Mouse (Mus musculus): ENCODE measurements around the gene Nap1l4. TPM values are rescaled to one million over a fixed set of nuclear protein-coding genes. Genes with fewer than 3 reads are reported as not detected.

Nap1l4 gene
- polyA plus RNA-seq, 1 experiment from 2014 or later = 410 TPM

DNA sequence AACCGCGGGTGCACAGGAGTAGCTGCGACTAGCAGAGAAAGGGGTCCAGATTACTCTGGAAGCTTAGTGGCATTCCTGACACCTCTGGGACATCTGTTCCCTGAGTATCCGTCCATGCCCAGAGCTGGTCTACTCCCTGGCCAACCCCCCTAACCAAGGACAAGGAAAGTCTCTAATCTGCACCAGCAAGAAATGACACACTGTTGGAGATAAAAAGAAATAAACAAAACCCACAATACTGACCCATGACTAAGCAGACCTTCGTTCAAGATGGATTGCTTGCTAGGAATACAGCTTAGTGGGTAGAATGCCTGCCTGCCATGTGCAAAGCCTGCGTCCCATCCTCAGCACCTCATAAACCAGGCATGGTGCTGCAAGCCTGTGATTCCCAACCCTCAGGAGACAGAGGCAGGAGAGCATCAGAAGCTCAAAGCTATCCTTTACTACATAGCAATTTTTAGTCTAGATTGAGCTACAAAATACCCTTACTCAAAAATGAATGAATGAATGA is 55.2 kb downstream of the Nap1l4 start:
- H3K9me3 ChIP-seq (replicated peaks) = no peaks in the 10 kb centered on the region
- 72% methylated on average over 6 of the region's 6 CpGs for WGBS
- H3K4me1 ChIP-seq = peaks cover 8% of the 10 kb centered on the region
- no peak overlapping the region for H3K4me3 ChIP-seq
- H3K27ac ChIP-seq = no peak overlapping the region
- no peaks in the 10 kb centered on the region for H3K36me3 ChIP-seq
- peaks cover 25% of the 10 kb centered on the region for H3K27me3 ChIP-seq (ENCODE audit: low read depth, poor library complexity, severe bottlenecking)
- DNase-seq (ENCODE audit: low spot score) = no peak

DNA sequence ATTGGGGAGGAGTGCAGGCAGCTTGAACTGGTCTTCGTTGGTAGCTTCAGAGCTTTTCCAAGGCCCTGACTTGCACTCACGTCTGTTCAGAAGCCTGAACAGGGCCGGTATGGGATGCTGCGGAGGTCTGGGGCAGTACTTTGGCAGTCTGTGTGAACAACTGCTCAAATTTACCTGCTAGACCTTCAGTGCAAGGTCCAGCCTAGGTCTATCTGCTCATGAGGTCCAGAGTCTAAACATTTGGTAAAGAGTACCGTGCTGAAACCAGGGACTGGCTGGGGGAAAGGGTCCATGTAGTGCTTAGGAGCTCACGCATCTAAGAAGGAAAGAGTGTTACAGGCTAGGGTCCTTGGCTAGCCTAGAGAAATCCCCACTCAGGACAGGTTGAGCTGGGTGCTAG is 59.2 kb downstream of the Nap1l4 start:
- peaks cover 25% of the 10 kb centered on the region for H3K27me3 ChIP-seq (ENCODE audit: low read depth, poor library complexity, severe bottlenecking)
- no peak for DNase-seq (ENCODE audit: low spot score)
- H3K36me3 ChIP-seq = no peaks in the 10 kb centered on the region
- peaks cover 8% of the 10 kb centered on the region for H3K4me1 ChIP-seq
- 78% methylated on average over 6 of the region's 6 CpGs for WGBS
- H3K9me3 ChIP-seq (replicated peaks) = no peaks in the 10 kb centered on the region
- no peak overlapping the region for H3K27ac ChIP-seq
- no peak overlapping the region for H3K4me3 ChIP-seq

DNA sequence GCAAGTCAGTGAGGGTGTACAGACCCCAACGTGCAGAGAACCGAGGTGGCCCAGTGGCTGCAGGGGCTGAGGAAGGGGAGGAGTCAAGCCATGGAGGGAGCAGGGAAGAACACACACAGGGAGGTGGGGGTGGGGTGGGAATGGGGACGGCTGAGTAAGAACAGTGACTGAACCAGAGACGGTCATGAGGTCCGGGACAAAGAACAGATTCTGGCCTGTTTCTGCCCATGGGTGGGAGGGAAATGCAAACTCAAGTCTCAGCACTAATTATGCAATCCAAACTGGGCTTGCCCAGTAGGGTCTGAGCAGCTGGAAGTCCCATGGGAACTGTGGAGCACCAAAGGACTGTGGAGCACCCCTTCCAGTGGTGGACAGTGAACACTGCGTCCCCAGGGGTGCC is 66.4 kb downstream of the Nap1l4 start:
- Histone ChIP-seq H3K4me1 (peaks cover 12% of the 10 kb centered on the region), H3K9me3 (replicated peaks) (no peaks in the 10 kb centered on the region), H3K36me3 (no peaks in the 10 kb centered on the region), H3K4me3 (no peak overlapping the region), H3K27ac (peak overlapping the region; percentile 80), H3K27me3 (ENCODE audit: low read depth, poor library complexity, severe bottlenecking) (peaks cover 32% of the 10 kb centered on the region; the same call in 1 of the 2 replicates)
- WGBS = 8% methylated on average over 6 of the region's 6 CpGs
- DNase-seq (ENCODE audit: low spot score) = no peak

DNA sequence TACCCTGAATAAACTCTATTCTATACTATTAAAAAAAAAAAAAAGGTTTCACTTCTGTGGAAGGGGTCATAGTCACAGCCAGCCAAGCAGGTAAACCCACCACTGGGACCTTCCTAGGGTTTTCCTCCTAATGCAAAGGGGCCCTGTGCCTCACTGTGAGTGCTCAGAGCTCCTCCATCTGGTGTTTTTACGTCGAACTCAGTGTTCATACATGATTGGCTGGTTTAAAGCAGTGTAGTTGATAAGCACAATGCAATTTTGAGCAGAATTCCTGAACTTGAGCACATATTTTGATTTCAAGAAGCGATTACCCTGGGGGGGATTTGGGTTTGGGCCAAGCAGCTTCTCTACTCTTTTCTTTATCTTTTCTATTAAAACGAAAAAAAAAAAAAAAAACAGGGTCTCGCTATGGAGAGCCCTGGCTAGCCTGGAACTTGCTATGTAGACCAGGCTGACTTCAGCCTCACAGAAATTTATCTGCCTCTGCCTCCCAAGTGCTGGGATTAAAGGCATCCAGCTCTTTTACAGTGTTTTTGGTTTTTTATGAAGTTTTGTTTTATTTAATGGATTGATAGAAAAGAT is 67.0 kb downstream of the Nap1l4 start:
- H3K4me3 ChIP-seq = no peak overlapping the region
- H3K36me3 ChIP-seq = no peaks in the 10 kb centered on the region
- no peak for DNase-seq (ENCODE audit: low spot score)
- H3K27me3 ChIP-seq (ENCODE audit: low read depth, poor library complexity, severe bottlenecking) = peaks cover 32% of the 10 kb centered on the region; the same call in 1 of the 2 replicates
- 47% methylated on average over 5 of the region's 5 CpGs for WGBS
- peak overlapping the region; percentile 80; the same call in 1 of the 2 replicates for H3K27ac ChIP-seq
- no peaks in the 10 kb centered on the region for H3K9me3 ChIP-seq (replicated peaks)
- H3K4me1 ChIP-seq = peaks cover 12% of the 10 kb centered on the region

DNA sequence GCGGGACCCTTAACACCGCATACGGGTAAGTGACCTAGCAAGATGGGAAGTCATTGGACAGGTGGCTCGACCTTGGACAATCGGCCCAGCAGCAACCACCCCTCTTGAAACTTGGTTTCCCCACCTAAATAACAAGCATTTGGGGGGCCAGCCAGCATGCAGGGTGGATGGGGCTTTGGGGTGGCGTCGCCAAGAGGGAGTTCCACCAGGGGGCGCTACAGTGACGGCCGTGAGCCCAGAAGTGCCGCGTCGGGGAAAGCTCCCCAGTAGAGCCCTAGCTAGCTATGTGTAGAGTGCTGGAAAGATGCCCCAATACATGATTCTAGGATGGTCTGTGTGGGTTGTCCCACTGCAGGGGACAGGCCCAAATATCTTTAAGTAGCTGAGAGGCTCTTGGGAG is 68.4 kb downstream of the Nap1l4 start:
- 29% methylated on average over 13 of the region's 13 CpGs for WGBS
- Histone ChIP-seq H3K9me3 (replicated peaks) (no peaks in the 10 kb centered on the region), H3K27me3 (ENCODE audit: low read depth, poor library complexity, severe bottlenecking) (peaks cover 32% of the 10 kb centered on the region), H3K36me3 (no peaks in the 10 kb centered on the region), H3K4me3 (no peak overlapping the region), H3K4me1 (peaks cover 12% of the 10 kb centered on the region), H3K27ac (no peak overlapping the region)
- DNase-seq (ENCODE audit: low spot score) = peak; percentile 80

DNA sequence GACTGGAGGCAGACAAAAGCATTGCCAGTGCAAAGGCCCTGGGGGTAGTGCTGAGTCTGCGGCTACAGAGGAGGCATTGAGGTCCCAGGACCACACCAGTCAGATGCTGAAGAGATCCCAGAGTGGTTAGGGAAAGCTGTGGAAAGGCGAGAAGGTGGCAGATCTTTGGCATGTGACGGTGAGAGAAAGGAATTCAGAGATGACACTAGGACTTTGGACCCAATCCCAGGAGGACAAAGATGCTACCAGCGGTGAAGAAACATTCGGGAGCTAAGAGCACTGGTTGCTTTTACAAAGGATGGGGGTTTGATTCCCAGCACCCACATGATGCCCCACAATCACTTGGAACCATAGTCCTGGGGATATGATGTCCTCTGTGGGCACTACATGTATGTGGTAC is 71.1 kb downstream of the Nap1l4 start:
- Histone ChIP-seq H3K4me3 (no peak overlapping the region), H3K36me3 (no peaks in the 10 kb centered on the region), H3K9me3 (replicated peaks) (no peaks in the 10 kb centered on the region), H3K27me3 (ENCODE audit: low read depth, poor library complexity, severe bottlenecking) (peaks cover 23% of the 10 kb centered on the region), H3K27ac (no peak overlapping the region), H3K4me1 (peaks cover 25% of the 10 kb centered on the region)
- 92% methylated on average over 5 of the region's 5 CpGs for WGBS
- no peak for DNase-seq (ENCODE audit: low spot score)

DNA sequence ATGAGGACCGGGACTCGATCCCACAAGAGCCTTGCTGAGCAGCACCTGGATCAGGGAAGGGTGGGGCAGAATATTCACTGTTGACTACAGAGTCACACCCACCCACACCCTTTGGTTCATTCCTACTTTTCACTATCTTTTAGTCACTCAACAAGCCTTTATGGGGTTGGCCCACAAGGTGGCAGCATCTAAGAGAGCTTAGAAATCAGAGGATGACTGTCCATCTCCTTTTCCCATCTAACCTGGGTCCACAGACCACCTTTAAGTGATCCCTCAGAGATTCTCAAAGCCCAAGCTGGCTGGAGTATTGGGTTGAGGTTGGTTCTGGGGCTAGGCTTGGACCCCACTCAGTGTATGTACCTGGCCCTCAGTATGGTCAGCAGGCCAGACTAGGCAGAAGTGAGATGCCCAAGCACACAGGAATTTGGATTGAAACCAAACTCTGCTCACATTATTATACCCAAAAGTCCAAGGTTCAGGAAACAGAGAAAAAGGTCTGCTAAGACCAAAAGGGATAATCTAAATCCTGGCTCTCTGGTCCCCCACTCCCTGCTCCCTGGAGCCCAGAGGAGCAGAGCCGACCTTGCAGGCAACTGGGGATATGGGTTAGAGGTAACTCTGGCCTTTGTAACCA is 72.1 kb downstream of the Nap1l4 start:
- Histone ChIP-seq H3K9me3 (replicated peaks) (no peaks in the 10 kb centered on the region), H3K36me3 (no peaks in the 10 kb centered on the region), H3K27me3 (ENCODE audit: low read depth, poor library complexity, severe bottlenecking) (peaks cover 20% of the 10 kb centered on the region), H3K27ac (no peak overlapping the region), H3K4me1 (peaks cover 17% of the 10 kb centered on the region), H3K4me3 (no peak overlapping the region)
- DNase-seq (ENCODE audit: low spot score) = no peak
- WGBS = 89% methylated on average over 3 of the region's 3 CpGs

DNA sequence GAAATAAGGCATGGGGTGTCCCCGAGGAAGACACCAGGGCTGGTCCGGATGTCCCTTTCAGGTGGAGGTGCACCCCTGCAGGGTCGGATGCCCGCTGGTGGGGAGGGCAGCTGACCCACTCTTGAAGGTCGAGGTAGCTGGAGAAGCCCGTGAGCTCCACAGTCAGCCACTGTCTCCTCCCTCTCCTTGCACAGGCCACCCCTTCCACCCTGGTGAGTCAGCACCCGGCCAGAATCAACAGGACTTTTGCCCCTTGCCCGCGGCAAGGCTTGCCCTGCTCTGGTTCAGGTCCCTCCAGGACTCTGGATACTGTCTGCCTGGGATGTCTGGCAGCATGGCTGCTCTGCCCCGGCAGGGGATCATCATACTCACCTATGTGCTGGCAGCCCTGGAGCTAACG is 73.0 kb downstream of the Nap1l4 start:
- no peak for DNase-seq (ENCODE audit: low spot score)
- no peaks in the 10 kb centered on the region for H3K36me3 ChIP-seq
- H3K27me3 ChIP-seq (ENCODE audit: low read depth, poor library complexity, severe bottlenecking) = peaks cover 16% of the 10 kb centered on the region
- WGBS = 74% methylated on average over 11 of the region's 11 CpGs
- no peaks in the 10 kb centered on the region for H3K9me3 ChIP-seq (replicated peaks)
- no peak overlapping the region for H3K4me3 ChIP-seq
- H3K4me1 ChIP-seq = peaks cover 17% of the 10 kb centered on the region
- no peak overlapping the region for H3K27ac ChIP-seq

DNA sequence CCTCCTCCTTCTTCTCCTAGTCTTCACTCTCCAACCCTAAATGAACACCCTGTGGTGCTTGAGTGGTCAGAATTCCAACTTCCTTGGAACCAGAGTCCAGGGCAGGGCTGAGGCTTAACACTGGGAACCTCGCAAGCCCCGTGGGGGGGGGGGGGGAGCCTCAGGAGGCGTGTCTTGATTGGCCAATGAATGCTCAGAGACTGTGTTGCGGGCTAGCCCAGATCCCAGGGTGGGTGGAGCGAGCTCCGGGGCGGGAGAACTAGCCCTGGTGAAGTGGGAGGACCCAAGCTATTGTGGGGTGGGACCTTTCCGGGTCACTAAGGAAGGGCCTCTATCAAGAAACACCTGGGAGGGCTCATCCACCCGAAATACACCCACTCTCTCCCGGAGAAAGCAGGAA is 74.1 kb downstream of the Nap1l4 start:
- peaks cover 9% of the 10 kb centered on the region for H3K27me3 ChIP-seq (ENCODE audit: low read depth, poor library complexity, severe bottlenecking)
- 32% methylated on average over 10 of the region's 10 CpGs for WGBS
- no peaks in the 10 kb centered on the region for H3K9me3 ChIP-seq (replicated peaks)
- H3K4me1 ChIP-seq = peaks cover 19% of the 10 kb centered on the region
- H3K27ac ChIP-seq = no peak overlapping the region
- H3K4me3 ChIP-seq = no peak overlapping the region
- DNase-seq (ENCODE audit: low spot score) = no peak
- no peaks in the 10 kb centered on the region for H3K36me3 ChIP-seq

DNA sequence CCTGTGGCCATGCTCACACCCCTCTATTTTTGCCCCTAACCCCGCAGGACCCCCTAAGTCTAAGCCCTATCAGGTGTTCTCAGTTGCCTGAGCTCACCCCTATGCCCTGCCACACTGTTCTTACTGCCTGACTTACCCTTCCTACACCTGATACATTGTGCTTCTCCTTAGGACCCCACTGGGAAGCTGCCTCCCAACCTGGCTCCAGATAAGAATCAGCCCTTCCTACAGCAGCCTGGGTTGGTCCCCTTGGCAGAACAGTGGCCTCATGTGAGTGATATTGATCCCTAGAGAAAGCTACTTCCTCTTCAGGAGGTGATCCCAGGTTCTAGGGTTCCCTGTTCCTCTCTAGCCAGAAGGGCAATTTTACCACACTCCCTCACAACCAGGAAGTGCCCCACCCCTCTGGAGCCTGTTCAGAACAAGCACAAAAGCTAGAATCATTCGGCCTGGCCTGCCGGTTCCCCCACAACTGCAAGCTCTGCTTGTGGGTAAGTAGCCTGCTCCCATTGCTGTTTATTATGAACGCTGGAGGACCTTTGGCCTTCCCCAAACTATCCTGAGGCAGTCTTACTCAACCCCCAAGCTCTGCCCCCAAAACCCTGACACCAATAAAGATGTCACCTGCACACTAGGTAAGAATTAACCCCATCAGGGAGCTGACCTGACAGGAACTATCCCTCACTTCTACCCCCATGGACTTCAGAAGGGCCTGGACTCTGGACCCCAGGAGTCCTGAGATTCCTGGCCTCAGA is 75.4 kb downstream of the Nap1l4 start, which contains the start of gene Slc22a18:
Gene Slc22a18, plus strand, starts transcription at position 390 of the 755 bp plus-strand sequence.
- Histone ChIP-seq H3K4me3 (no peak within 1 kb of the TSS), H3K27ac (no peak within 1 kb of the TSS), H3K9me3 (replicated peaks) (no peaks in the 10 kb centered on the region), H3K4me1 (peaks cover 22% of the 10 kb centered on the region), H3K36me3 (no peaks in the 10 kb centered on the region), H3K27me3 (ENCODE audit: low read depth, poor library complexity, severe bottlenecking) (peaks cover 13% of the 10 kb centered on the region)
- WGBS = 53% methylated on average over 4 of the region's 4 CpGs
- DNase-seq (ENCODE audit: low spot score) = no peak

DNA sequence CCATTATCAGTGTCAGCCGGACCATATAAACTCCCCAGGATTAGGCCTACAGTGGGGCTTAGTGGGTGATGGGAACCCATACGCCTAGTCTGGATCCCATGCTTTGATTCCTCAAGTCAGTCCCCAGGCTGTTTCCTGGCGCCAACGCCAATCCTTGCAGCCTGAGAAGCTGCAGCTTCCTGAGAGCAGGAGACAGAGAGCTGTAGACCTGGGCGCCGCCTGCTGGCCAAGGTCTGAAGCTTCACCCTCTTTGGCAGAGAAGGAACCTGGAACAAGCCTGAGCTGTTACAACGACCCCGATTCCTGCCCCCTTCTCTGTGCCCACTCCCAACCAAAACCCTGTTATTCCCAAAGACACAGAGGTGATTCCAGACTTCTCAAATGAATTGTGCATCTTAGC is 79.0 kb downstream of the Nap1l4 start:
- H3K4me1 ChIP-seq = peaks cover 53% of the 10 kb centered on the region
- peak overlapping the region; percentile 51; the same call in 1 of the 2 replicates for H3K27ac ChIP-seq
- H3K36me3 ChIP-seq = no peaks in the 10 kb centered on the region
- peak; percentile 89 for DNase-seq (ENCODE audit: low spot score)
- 17% methylated on average over 8 of the region's 8 CpGs for WGBS
- H3K27me3 ChIP-seq (ENCODE audit: low read depth, poor library complexity, severe bottlenecking) = peaks cover 30% of the 10 kb centered on the region
- no peak overlapping the region; the same call in 1 of the 2 replicates for H3K4me3 ChIP-seq
- no peaks in the 10 kb centered on the region; the same call in 1 of the 2 replicates for H3K9me3 ChIP-seq (replicated peaks)

DNA sequence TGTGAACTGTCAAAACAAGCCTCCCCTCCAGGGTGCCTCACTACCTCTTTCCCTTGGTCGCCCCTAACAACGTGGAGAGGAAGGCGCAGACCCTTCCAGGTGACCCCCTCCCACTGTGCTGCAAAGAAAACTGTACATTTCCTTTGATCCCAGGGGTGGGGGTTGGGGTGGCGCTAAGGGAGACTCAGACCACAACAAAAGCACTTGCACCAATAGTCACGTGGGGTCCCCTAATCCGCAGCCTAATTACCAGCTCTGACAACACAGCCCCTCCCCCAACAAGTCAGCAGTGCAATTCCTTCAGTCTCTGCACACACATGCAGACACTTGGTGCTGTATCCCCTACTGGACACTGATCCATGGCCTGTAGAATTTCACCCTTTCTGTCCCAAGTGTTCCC is 81.2 kb downstream of the Nap1l4 start:
- Histone ChIP-seq H3K9me3 (replicated peaks) (no peaks in the 10 kb centered on the region; the same call in 1 of the 2 replicates), H3K27ac (peak overlapping the region; percentile 50; the same call in 1 of the 2 replicates), H3K4me3 (no peak overlapping the region), H3K36me3 (no peaks in the 10 kb centered on the region), H3K27me3 (ENCODE audit: low read depth, poor library complexity, severe bottlenecking) (peaks cover 39% of the 10 kb centered on the region), H3K4me1 (peaks cover 60% of the 10 kb centered on the region)
- DNase-seq (ENCODE audit: low spot score) = no peak
- 15% methylated on average over 6 of the region's 6 CpGs for WGBS
